Mouse (Mus musculus) CD8-positive naive resting alpha-beta T cell, adult 57 days (primary cell): ENCODE measurements around the gene Zfp935. TPM values are rescaled to one million over a fixed set of nuclear protein-coding genes. Genes with fewer than 3 reads are reported as not detected.

ENCODE experiments used
- total RNA-seq: library from RNA; stranded (reverse); gene quantifications from one replicate; pipeline ENCODE4 v1.2.4, GENCODE M21; 2023

Gene Zfp935
- not detected for total RNA-seq

DNA sequence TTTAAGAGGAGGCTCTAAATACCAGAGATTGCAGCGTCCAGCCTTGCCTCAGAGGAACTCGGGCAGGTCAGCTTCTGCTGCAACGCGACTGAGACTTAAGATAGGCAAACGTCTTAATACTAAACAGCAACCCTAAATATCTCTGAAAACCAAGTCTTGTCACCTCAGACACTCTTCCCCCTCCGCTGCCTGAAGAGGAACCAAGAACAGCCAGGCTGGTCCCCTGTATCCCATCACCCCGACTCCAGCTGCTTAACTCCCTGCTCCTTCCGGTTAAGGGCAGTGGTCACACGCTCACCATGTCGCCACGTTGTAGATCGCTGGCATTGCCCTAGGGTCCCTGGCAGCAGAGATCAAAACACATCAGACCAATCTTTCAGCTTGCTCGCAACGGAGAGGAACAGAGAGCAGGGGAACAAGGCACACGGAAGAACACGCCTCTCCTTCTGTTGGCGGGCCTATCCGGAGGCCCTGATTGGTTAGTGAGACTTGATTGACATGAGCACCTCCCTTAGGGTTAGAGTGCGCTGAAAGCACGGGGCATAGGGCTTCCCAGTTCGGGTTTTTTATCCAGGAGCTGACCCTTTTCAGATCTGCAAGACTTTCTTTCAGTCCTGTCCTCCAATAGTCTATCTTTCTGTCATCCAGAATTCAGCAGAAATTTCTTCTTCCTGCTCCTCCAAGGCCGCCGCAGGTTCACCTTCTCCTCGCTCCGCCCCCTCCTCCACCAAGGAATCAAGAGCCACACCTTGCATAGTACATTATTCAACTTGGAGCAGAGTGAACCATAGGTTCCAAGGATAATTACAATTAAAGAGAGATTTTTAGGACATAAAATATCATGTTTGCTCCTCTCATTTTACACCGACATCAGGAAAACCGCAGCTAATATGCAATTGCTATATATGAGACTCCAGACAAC lies at the start of gene Zfp935:
Gene Zfp935, minus strand, starts transcription at position 323 of the 922 bp plus-strand sequence.

DNA sequence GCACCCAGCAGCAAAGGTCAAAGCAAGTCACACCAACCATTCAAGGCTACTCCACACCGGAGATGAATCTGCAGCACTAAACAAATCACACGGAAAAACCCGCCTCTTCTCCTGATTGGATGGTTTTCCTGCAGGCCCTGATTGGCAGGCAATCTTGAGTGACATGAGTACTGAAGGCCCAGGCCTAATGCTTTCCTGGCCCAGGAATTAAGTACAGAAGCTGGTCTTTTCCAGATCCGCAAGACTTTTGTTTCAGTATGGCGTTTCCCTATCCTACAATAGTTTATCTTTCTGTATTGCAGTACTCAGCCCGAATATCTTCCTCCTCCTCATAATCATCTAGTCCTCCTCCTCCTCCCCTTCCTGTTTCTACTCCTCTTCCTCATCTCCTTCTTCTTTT lies 12.8 kb upstream of the Zfp935 start, which contains the start of gene Zfp934:
Gene Zfp934, minus strand, starts transcription at position 101 of the 400 bp plus-strand sequence.

DNA sequence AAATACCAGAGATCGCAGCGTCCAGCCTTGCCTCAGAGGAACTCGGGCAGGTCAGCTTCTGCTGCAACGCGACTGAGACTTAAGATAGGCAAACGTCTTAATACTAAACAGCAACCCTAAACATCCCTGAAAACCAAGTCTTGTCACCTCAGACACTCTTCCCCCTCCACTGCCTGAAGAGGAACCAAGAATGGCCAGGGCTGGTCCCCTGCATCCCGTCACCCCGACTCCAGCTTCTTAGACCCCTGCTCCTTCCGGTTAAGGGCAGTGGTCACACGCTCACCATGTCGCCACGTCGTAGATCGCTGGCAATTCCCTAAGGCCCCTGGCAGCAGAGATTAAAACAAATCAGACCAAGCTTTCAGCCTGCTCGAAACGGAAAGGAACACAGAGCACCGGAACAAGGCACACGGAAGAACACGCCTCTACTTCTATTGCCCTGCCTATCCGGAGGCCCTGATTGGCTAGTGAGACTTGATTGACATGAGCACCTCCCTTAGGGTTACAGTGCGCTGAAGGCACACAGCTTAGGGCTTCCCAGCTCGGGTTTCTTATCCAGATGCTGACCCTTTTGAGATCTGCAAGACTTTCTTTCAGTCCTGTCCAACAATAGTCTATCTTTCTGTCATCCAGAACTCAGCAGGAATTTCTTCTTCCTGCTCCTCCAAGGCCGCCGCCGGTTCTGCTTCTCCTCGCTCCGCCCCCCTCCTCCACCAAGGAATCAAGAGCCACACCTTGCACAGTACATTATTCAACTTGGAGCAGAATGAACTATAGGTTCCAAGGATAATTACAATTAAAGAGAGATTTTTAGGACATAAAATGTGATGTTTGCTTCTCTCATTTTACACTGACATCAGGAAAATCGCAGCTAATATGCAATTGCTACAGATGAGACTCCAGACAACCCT lies 91.6 kb downstream of the Zfp935 start, which contains the start of gene Gm49359:
Gene Gm49359, minus strand, starts transcription at position 409 of the 911 bp plus-strand sequence.

Other genes starting within 250 kb of the Zfp935 start
- 0.61 TPM for gene Gm3604, start 175.3 kb downstream of the Zfp935 start, total RNA-seq
- 13.1 TPM for gene Gm49359, start 91.7 kb downstream of the Zfp935 start, total RNA-seq
- 13.9 TPM for gene Zfp934, start 12.7 kb upstream of the Zfp935 start, total RNA-seq
- gene 6720489N17Rik, start 65.7 kb upstream of the Zfp935 start, total RNA-seq = 2.8 TPM
- gene Platr25, start 202.2 kb upstream of the Zfp935 start, total RNA-seq = 11.1 TPM
- gene Gm5141, start 227.3 kb upstream of the Zfp935 start, total RNA-seq = 2.1 TPM